Mouse (Mus musculus): ENCODE data around the gene Prr13. TPM values are rescaled to one million over a fixed set of nuclear protein-coding genes. Genes with fewer than 3 reads are reported as not detected.

Prr13 gene
- total RNA-seq, 2 experiments from 2014 or later = 15.2 to 18.7 TPM

DNA sequence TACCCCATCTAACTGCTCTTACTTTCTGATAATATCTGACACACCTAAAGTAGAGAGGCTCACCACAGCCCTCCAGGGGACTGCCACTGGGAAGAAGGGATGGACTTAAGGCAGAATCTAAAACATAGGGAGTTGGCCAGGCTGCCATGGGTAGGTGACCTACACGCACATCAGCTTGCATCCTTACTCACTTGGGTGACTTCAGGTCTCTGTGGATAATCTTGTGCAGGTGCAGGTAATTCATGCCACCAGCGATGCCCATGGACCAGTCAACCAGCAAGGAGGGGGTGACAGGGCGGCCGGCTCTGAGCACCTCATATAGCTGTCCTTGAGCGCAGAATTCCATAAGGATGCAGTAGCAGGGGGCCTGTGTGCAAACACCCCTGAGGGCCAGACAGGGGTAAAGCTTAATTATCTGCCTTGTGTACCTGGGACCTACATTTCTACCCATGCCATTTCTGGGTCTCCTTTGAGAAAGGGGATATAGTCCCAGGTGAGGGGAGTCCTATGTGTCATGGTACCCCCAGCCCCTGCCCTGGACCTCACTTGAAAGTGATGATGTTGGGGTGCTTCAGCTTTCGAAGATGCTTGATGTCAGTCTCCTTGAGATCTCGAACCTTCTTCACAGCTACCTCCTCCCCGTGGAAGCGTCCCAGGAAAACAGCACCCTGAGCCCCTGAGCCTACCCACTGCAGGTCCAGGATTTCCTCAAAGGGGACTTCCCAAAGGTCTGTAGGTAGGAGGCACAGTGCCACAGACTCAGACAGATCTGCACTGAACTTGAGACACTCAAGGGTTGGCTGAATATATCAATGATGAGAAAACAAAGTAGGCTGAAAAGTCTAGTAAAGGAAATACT is 45.3 kb downstream of the Prr13 start:
- DNase-seq (ENCODE audit: low spot score in 2 of 2) = no peak

DNA sequence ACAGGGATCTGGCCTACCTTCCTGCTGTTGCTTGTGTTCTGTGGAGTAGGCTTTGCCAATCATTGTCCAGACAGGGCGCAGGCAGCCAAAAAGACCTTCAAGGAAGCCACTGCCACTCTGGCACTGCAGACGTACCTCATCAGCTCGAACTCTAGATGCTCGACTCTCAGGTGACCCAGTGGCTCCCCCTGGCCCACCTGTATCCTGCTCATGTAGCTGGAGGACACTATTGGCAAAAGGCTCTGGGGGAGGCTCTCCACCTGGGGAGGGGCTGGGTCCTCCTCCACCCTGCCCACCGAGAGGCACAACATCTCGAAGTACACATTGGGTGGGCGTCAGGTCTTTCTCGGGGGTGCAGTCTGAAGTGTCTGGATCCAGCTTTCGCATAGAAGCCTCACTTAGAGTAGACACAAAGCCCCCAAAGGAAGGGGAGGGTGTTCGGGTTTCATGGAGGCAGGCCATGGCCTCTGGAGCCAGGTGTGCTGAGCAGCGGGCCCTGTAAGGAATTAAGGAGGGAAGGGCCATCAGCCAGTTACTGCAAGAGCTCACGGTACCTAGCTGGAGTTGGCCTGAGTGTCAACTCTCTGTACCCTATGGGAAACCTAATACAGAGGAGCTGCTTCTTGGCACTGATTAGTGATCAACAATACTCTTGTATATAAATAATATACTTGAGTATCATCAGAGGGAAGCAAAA is 46.4 kb downstream of the Prr13 start:
- no peak for DNase-seq (ENCODE audit: low spot score in 2 of 2)

DNA sequence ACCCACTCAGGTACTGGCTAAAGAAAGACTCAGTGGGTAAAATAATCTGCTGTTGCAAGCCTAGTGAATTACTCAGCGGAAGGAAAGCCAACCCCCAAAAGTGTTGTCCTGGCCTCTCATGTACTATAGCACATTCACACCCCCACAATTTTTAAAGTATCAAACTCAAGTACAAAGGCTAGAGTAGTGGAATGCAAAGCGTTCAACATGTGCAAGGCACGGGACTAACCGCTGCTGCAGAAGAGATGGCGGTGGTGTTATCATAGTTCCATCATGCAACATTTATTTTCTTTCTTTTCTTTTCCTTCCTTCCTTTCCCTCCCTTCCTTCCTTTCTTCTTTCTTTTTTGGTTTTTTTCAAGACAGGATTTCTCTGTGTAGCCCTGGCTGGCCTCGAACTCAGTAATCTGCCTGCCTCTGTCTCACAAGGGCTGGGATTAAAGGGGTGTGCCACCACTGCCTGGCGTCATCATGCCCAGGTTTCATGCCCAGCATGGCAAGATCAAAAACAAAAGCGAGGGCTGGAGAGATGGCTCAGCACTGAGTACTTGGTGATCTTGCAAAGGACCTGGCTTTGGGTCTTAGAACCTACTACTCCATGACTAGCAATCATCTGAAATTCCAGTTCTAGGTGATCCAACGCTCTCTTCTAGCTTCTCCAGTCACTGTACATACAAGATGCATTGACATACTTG is 47.1 kb downstream of the Prr13 start:
- DNase-seq (ENCODE audit: low spot score in 2 of 2) = no peak

DNA sequence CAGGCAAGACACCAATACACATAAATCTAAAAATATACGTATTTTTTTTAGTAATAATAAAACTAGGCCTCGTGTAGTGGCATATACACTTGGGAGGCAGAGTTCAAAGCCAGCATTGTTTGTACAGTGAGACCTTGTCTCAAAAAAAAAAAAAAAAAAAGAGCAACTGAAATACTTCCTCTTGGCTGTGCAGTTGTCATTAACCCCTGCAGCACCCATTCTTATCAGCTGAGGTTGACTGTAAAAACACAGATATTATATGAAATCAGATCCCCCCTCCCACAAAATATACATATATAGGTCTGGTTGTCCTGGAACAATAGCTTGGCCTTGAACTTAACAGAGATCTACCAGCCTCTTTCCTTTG is 47.6 kb downstream of the Prr13 start:
- DNase-seq (ENCODE audit: low spot score in 2 of 2) = no peak

DNA sequence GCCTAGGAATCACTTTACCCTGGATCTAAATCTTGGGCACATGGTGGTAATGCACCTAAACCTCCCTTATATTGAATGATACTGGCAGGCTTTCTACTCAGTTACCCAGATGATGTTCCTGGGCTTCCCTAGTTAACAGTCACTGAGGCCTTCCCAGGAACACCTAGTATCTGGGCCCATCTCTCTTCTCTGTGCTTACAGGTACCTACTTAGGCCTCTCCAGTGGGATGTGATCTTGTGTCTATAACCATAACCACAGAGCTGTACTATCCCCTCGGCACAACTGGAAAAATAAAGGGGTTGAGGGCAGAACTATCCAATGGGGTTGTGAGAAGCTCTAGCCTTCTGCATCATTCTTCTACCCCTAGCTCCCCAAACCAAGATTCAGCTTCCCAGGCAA is 48.0 kb downstream of the Prr13 start:
- DNase-seq (ENCODE audit: low spot score in 2 of 2) = no peak

DNA sequence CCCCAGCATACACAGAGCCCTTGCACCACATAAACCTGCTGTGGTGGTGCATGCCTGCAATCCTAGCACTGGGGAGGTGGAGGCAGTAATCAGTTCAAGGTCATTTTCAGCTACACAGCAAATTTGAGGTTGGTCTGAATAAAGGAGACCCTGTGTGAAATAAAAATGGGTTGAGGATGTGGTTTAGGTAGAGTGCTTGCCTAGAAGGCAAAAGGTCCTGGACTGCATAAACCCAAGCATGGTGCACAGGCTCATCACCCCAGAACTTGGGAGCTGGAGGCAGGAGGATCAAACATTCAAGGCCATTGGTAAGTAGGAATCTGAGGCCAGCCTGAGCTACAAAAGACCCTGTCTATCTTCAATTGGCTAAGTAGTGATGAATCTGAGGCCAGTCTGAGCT is 48.7 kb downstream of the Prr13 start:
- DNase-seq (ENCODE audit: low spot score in 2 of 2) = no peak

DNA sequence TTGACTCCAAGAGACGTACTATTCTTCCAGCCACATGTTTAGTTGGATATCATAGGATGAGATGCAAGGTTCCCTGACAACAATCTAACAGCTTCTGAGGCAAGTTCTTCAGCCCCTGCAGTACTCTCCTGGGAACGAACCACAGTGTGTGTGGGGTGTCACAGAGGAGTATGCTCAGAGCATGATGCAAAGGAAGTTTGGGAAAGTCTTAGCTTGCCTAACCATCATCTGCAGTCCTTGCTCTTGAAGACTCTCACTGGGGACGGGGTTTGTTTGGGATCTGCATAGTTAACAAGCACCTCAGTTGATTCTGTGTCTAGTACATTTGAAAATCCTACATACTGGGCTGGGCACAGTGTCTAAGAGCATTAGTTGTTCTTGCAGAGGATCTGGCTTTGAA is 49.5 kb downstream of the Prr13 start:
- no peak for DNase-seq (ENCODE audit: low spot score in 2 of 2)

DNA sequence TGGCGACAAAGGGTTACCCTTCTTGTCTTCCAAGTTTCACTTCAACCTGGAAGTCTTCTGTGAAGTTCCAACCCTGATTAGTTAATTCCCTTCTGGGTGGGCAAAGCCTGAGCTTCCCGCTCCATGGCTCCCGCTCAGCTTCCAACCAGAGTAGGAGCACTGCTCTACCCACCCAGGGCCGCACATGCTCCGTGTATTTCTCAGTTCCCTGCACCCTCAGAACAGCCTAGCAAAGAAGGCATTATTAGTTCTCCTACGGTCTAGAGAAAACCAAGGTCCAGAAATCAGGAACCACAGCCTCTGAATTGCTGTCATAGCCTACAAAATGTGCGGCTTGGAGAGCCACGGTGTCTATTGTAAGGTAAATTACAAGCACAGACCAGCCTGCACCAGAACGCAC is 51.3 kb downstream of the Prr13 start:
- no peak for DNase-seq (ENCODE audit: low spot score in 2 of 2)

DNA sequence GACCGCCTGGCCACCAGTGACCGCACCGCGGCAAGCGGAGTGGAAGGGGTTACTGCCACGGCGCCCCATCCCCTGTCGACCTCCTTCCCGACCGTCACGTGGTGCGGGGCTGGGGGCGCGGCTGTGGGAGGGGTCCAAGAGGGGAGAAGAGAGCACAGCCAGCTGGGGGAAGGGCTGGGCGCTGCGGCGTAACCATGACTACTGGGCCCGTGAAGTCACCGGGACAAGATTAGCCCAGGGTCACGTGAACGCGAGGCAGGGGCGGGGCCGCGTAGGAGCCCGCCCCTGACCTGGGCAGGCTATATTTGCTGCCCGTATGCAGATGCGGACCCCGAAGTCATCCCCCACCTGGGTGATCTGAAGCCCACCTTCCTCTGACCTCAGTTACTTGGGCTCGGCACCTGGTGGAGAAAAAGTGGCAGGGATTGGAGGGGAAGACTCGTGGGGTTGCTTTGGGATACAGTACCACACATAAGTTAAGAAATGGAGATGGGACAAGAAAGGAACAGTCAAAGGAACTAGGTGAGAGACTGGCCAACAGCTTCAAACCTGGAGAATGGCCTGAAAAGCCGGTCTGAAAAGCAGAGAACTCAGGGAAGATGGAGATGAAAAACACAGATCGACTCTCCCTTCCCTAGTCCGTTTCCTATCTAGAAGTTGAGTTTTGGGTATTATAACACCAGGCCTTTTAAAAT is 51.9 kb downstream of the Prr13 start:
- DNase-seq (ENCODE audit: low spot score in 2 of 2) = peak; percentile 75 to 83

DNA sequence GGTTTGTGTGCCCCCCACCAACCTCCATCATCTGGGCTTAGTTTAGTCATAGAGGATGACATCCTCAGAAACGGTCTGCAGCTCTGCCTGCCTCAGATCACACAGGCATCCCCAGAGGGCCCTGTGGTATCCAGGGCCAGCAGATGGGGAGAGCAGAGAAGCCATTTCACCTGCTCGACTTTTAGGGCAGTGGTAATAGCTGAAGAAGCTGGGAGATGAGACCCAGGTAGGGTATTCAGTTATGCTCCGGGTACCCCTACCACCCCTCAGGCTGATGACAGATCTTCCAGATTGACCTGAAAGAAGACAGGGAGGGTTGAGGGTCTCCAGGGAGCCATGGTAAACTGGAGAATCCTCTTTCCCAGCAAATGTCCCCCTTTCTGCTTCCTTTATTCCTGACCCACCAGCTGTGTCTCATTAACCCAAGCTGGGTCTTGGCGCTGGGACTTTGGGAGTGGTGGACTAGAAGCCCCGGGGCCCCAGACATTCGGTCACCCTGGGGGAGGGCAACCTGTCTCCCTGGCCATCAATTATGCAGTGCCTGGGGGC is 52.5 kb downstream of the Prr13 start:
- no peak for DNase-seq (ENCODE audit: low spot score in 2 of 2)

DNA sequence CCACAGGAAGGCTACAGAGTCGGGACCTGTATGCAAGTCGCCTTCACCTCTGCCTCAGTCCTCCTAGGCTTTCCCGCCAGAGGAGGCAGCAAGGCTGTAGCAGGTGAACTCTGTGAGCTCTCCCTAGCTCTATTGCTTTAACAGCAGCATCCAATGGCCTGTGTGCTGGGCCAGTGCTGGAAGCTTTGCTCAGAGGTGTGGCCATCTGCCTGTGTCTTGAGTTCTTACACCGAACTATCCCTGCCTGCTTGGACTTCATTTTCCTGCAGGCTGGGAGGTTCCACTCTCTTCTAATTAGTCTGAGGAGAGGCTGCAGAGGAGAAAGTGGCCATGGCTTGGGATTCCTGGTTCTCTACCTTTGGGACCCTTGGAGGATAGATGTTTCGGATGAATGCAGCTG is 53.2 kb downstream of the Prr13 start:
- no peak for DNase-seq (ENCODE audit: low spot score in 2 of 2)

Other genes with a start within 250 kb of the Prr13 start
- 1 to 10 TPM; 1.3 to 2.1 TPM for gene Itgb7, start 227.1 kb upstream of the Prr13 start, total RNA-seq (2021)
- gene Rarg, start 201.5 kb upstream of the Prr13 start, total RNA-seq (2021) = 10 to 100 TPM; 21.3 to 27.8 TPM
- gene Gm9918, start 188.5 kb upstream of the Prr13 start, total RNA-seq (2021) = not detected
- 10 to 100 TPM; 18.9 to 20.0 TPM for gene Mfsd5, start 179.6 kb upstream of the Prr13 start, total RNA-seq (2021)
- 10 to 100 TPM; 13.0 to 20.5 TPM for gene Espl1, start 162.8 kb upstream of the Prr13 start, total RNA-seq (2021)
- gene Pfdn5, start 132.9 kb upstream of the Prr13 start, total RNA-seq (2021) = 100 to 1,000 TPM; 331 to 348 TPM
- gene Myg1, start 127.3 kb upstream of the Prr13 start, total RNA-seq (2021) = 10 to 100 TPM; 31.0 to 35.1 TPM
- 10 to 100 TPM; 14.0 to 14.3 TPM for gene Aaas, start 108.3 kb upstream of the Prr13 start, total RNA-seq (2021)
- under 1 TPM; 0.18 to 0.22 TPM for gene Sp7, start 91.8 kb upstream of the Prr13 start, total RNA-seq (2021)
- gene Sp1, start 52.9 kb upstream of the Prr13 start, total RNA-seq (2021) = 10 to 100 TPM; 54.9 to 69.9 TPM
- gene Amhr2, start 13.7 kb upstream of the Prr13 start, total RNA-seq (2021) = 1 to 10 TPM; 3.6 to 3.9 TPM
- 100 to 1,000 TPM; 614 to 662 TPM for gene Pcbp2, start 11.5 kb downstream of the Prr13 start, total RNA-seq (2021)
- 1 to 10 TPM in 1 of 2 experiments, not detected in 1; 7.6 TPM for gene Gm10337, start 44.7 kb downstream of the Prr13 start, total RNA-seq (2021)
- 1 to 10 TPM; 6.1 to 6.3 TPM for gene Map3k12, start 58.0 kb downstream of the Prr13 start, total RNA-seq (2021)
- gene Tarbp2, start 59.2 kb downstream of the Prr13 start, total RNA-seq (2021) = 10 to 100 TPM; 54.7 to 56.9 TPM
- gene Npff, start 65.9 kb downstream of the Prr13 start, total RNA-seq (2021) = 1 to 10 TPM; 3.4 to 4.9 TPM
- gene Gm28047, start 166.0 kb downstream of the Prr13 start, total RNA-seq (2021) = under 1 TPM in 1 of 2 experiments, not detected in 1; 0.70 TPM
- 10 to 100 TPM; 85.3 to 97.2 TPM for gene Atf7, start 166.4 kb downstream of the Prr13 start, total RNA-seq (2021)
- 10 to 100 TPM; 19.0 to 29.5 TPM for gene Atp5g2, start 213.3 kb downstream of the Prr13 start, total RNA-seq (2021)